In the genomic region with DNA sequence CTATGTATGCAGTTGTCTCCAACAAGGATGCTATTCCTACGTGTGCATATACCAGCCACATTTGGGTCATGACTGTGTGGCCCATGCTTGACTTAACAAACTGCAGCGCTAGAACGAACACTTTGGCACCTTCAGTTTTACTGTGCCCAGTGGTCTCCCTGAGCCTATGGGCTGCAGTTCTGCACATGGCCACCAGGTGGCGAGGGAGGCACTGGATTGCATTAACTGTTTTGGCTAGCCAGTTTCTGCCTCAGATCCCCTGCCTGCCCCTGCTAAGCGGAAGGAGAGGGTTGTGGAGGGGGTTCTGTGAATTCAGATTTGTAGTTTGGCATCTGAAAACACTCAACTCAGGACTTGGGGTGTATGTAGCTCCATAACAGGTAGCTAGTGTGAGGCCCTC, we compare ENCODE assay signal across 9 mouse cellular contexts.
DNase-seq lines count a peak whose midpoint lies in the region; ATAC-seq lines count a peak whose summit lies in the region.
"Had no signal": no experiment of that assay in that cellular context is flagged by ENCODE, and none has a peak within 500 bp of the region (broad histone marks: within the 10 kb centered on the region; RNA-seq: fewer than 3 reads in every experiment).

No protein-coding gene starts in this region.

- 27% methylated on average over 5 of the region's 5 CpGs for WGBS in hindbrain, embryonic 15.5 days

- H3K9me3 ChIP-seq in hindbrain, embryonic 15.5 days = no peaks in the 10 kb centered on the region
- H3K9me3 ChIP-seq: megakaryocyte, embryonic 14.5 days had no signal

- peaks cover 6% of the 10 kb centered on the region for H3K4me1 ChIP-seq in hindbrain, embryonic 15.5 days (replicated peaks)

- H3K27ac ChIP-seq in hindbrain, embryonic 15.5 days (replicated peaks) = no peak overlapping the region

- no peak overlapping the region for H3K9ac ChIP-seq in hindbrain, embryonic 15.5 days

- peaks cover 25% of the 10 kb centered on the region for H3K36me3 ChIP-seq in hindbrain, embryonic 15.5 days

- DNase-seq in MN1 (ENCODE audit: low spot score) = peak; percentile 84
- peak; percentile 75 to 83 for DNase-seq in cerebellum, adult 18-20 months
- DNase-seq in layer of hippocampus, postnatal 36 days = peak; percentile 79 to 80
- peak; percentile 89 for DNase-seq in lung, postnatal 36 days
- DNase-seq in retina, embryonic 14.5 days (ENCODE audit: low spot score) = peak; percentile 94
- DNase-seq in thymus, postnatal 36 days = peak; percentile 74 to 77

- peak; percentile 56 for ATAC-seq in frontal cortex, adult (ENCODE audit: low TSS enrichment)
- ATAC-seq in hindbrain, embryonic 15.5 days (ENCODE audit: low FRiP score, low read depth) = 0 out of 2 replicates have a peak, but pooled peaks have one; percentile 37

- no peak overlapping the region for H3K4me3 ChIP-seq in hindbrain, embryonic 15.5 days
- H3K4me3 ChIP-seq: megakaryocyte, embryonic 14.5 days had no signal

- no peaks in the 10 kb centered on the region for H3K27me3 ChIP-seq in hindbrain, embryonic 15.5 days
- H3K27me3 ChIP-seq: megakaryocyte, embryonic 14.5 days had no signal

- no peak overlapping the region for H3K4me2 ChIP-seq in hindbrain, embryonic 15.5 days
